Mouse (Mus musculus): ENCODE results near the gene Apoa4. TPM values are rescaled to one million over a fixed set of nuclear protein-coding genes. Genes with fewer than 3 reads are reported as not detected.

Gene Apoa4
- polyA plus RNA-seq, 1 experiment = not detected

GRCm38 (mm10) chr9:46216744-46217470, 23.6 kb upstream of the Apoa4 start:
- no peak for TF ChIP-seq GATA1 (IDR thresholded peaks at IDR 0.05; ENCODE audit: low read length)

GRCm38 (mm10) chr9:46218176-46218575, 22.3 kb upstream of the Apoa4 start:
- TF ChIP-seq GATA1 (IDR thresholded peaks at IDR 0.05; ENCODE audit: low read length) = no peak

DNA sequence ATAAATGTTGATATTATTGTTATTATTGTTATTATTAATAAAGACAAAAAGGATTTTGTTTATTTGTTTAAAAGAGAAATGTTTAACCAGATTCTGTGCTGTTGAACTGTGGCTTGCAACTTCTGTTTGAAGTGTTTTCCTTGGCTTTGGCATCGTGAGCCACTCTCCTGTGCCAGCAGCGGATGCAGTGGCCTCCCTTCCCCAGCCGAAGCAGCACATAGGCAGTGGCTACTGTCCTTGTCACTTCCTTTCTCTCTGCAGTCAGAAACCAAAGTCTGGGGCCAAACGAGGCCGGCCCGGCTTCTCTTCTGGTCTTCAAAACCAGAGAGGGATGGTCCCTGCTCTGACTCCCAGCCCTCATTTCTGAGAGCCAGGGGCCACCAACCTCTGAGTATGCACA, 17.4 kb upstream of the Apoa4 start:
- TF ChIP-seq GATA1 (IDR thresholded peaks at IDR 0.05; ENCODE audit: low read length) = no peak

GRCm38 (mm10) chr9:46224101-46224500, 16.4 kb upstream of the Apoa4 start:
- no peak for TF ChIP-seq GATA1 (IDR thresholded peaks at IDR 0.05; ENCODE audit: low read length)

DNA sequence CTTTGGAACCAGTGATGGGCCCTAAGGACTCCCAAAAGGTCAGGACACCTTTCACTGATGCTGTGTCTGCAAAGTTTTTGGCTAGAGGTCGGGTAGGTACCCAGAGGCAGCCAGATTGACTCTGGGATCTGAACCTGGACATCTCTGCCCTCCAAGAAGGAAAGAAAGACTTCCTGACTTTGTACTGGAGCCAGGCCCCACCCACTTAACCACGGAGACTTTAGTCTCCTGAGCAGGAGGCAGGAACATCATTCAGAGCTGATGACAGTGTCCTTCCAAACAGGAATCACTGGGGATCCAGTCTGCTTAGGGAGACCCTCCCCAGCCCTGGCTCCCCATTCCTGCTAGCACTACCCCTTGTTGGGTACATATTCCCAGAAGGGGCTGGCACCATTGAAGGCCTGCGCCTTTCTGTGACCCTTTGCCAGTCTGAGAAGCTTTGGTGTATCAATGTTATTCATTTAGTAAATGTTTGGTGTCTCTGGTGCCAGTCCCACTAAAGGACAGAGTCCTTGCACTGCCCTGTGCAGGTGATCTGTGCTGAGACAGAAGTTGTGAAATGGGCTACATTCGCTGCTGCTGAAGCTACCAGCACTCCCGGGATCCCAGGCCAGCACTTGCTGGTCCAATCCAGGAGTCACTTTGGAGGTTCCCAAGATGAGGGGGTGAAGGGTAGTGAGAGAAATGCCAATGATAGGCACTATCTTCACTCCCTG, 15.4 kb upstream of the Apoa4 start:
- TF ChIP-seq GATA1 (IDR thresholded peaks at IDR 0.05; ENCODE audit: low read length) = no peak

DNA sequence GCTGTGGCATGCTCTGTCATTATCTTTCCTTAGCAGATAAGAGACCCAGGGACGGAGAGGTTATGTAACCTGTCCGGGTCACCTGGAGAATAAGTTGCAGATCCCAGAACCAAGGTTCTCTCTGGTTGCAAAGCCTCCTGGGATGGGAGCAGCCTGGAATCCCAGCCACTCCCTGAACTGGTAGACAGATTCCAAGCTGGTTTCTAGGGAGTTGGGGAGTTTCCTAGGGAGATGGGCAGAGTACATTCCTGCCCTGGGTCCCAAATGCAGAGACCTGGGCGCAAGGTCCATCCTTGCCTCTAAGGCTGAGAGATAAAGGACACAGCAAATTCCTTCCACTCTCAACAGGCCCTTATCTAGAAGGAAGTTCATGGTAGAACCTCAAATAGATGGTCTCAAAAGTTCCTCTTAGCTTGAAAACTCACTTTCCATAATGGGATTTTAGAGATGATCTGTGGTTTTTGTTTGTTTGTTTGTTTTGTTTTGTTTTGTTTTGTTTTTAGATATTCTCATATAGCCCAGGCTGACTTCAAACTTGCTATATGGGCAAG, 13.4 kb upstream of the Apoa4 start:
- no peak for TF ChIP-seq GATA1 (IDR thresholded peaks at IDR 0.05; ENCODE audit: low read length)

GRCm38 (mm10) chr9:46228491-46228890, 12.0 kb upstream of the Apoa4 start, which contains the start of gene Apoa1:
Gene Apoa1 (plus strand): TSS chr9:46228580.
- no peak for TF ChIP-seq GATA1 (IDR thresholded peaks at IDR 0.05; ENCODE audit: low read length)

- no peak for TF ChIP-seq GATA1 (IDR thresholded peaks at IDR 0.05; ENCODE audit: low read length)
Observed at GRCm38 (mm10) chr9:46229573-46230449, 10.7 kb upstream of the Apoa4 start.

GRCm38 (mm10) chr9:46230450-46230975, 10.0 kb upstream of the Apoa4 start:
- no peak for TF ChIP-seq GATA1 (IDR thresholded peaks at IDR 0.05; ENCODE audit: low read length)

DNA sequence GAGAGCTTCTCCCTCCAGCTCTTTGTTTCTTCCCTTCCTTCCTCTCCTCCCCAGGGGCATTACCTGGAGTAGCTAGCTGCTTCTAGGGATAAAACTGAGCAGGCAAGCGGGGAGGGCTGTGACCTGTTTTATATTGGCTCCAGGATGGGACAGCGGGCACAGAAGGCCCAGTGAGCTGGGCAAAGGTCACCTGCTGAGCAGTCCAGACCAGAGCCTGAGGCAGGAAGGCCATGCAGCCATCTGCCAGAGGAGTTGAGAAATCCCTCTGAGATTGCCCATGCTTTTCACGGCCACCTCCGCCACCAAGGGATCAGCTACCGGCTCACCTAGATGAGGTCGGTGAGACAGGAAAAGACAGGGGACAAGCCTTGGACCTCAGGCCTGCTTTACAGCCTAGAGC, 5.3 kb upstream of the Apoa4 start:
- TF ChIP-seq GATA1 (IDR thresholded peaks at IDR 0.05; ENCODE audit: low read length) = no peak

DNA sequence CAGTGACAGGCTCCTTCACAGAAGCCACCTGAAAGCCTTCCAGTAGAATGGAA, 5.1 kb upstream of the Apoa4 start, which contains the start of gene Apoc3:
TSS of gene Apoc3 (minus strand) at position 41 of the 53 bp plus-strand sequence.
- no peak for TF ChIP-seq GATA1 (IDR thresholded peaks at IDR 0.05; ENCODE audit: low read length)

DNA sequence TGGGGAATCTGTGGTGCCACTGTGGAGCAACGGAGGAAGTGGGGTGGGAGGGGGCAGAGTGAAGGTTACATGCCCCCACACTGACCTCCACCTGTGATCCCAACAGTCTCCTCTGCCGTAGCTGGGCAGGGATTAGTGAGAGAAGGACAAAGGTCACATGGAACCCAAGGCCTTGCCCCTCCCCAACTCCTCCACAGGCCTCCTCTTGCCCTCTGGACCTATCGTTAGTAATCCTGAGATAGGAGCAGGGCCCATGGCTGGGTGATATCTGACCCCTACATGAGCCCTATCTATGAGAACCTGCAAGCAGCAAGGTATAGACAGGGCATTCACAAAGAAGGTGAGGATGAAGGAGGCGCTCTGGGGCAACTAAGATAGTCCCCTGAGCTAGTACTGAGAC, 4.8 kb upstream of the Apoa4 start:
- no peak for TF ChIP-seq GATA1 (IDR thresholded peaks at IDR 0.05; ENCODE audit: low read length)

- no peak for TF ChIP-seq GATA1 (IDR thresholded peaks at IDR 0.05; ENCODE audit: low read length)
Observed at GRCm38 (mm10) chr9:46238850-46239249, 1.6 kb upstream of the Apoa4 start.

DNA sequence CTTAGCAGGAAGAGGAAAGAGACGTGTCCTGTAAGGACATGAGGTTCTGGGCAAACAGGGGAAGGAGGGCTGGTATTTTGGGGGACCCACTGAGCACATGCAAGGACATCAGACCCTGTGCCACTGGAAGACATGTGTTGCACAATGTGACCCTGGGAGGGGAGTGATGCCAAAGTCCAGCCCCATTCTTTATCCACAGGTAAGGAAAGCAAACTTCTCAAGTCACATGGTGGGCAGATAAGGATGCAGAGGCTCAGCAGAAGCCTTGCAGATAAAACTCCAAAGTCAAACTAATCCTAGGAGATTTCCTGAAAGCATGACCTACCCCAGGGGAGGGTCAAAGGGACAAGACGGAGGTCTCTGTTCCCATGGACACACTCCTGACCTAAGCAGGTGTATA, 1.3 kb downstream of the Apoa4 start:
- no peak for TF ChIP-seq GATA1 (IDR thresholded peaks at IDR 0.05; ENCODE audit: low read length)

GRCm38 (mm10) chr9:46243122-46243521, 2.6 kb downstream of the Apoa4 start:
- TF ChIP-seq GATA1 (IDR thresholded peaks at IDR 0.05; ENCODE audit: low read length) = no peak

GRCm38 (mm10) chr9:46243584-46243983, 3.1 kb downstream of the Apoa4 start:
- TF ChIP-seq GATA1 (IDR thresholded peaks at IDR 0.05; ENCODE audit: low read length) = no peak

Data from G1E-ER4 (cell line).